Mouse (Mus musculus): ENCODE data around the gene Fam161a. TPM values are rescaled to one million over a fixed set of nuclear protein-coding genes. Genes with fewer than 3 reads are reported as not detected.

Fam161a gene
- polyA plus RNA-seq, 2 experiments: 0.93 to 1.4 TPM

DNA sequence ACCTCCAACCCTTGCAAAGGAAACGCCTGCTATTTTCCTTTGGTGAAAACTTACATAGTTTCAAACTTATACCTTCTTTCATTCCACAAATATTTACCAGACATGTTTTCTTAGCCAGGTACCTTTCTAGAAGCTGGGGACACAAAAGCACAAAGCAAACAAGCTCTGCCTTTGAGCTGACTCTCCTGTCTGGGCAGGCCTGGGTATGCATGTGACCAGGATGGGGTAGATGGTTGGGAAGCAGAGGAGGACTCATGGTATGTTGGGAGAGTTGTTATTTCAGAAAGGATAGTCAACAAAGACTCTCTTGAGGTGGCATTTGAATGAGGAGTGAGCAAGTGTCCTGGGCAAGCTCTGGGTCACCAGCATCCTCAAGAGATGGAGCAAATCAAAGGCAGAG lies 5.8 kb downstream of the Fam161a start:
- Histone ChIP-seq H3K4me1 (replicated peaks; ENCODE audit: control insufficient read depth in 2 of 2, insufficient read depth in 2 of 2, low read length in 1 of 2) (no peaks in the 10 kb centered on the region), H3K27me3 (ENCODE audit: control insufficient read depth, insufficient read depth, low read length) (no peaks in the 10 kb centered on the region), H3K9ac (replicated peaks) (no peak overlapping the region), H3K27ac (no peak overlapping the region), H3K4me3 (ENCODE audit: insufficient read depth in 1 of 2, low read depth in 2 of 2, low read length in 2 of 2) (no peak overlapping the region), H3K36me3 (replicated peaks; ENCODE audit: control insufficient read depth, insufficient read depth, low read depth) (no peaks in the 10 kb centered on the region), H3K4me2 (ENCODE audit: low read depth) (no peak overlapping the region), H3K9me3 (ENCODE audit: control insufficient read depth, low read length) (no peaks in the 10 kb centered on the region)
- no peak for TF ChIP-seq CTCF (IDR thresholded peaks at IDR 0.05; ENCODE audit: low read depth)
- no peak for TF ChIP-seq EP300 (IDR thresholded peaks at IDR 0.05; ENCODE audit: low read depth)
- ATAC-seq (ENCODE audit: insufficient read depth) (no peak), DNase-seq (ENCODE audit: low read depth in 3 of 3, low spot score in 3 of 3) (no peak)
- 45% methylated on average over 1 of the region's 1 CpGs for WGBS (ENCODE audit: insufficient replicate concordance)

DNA sequence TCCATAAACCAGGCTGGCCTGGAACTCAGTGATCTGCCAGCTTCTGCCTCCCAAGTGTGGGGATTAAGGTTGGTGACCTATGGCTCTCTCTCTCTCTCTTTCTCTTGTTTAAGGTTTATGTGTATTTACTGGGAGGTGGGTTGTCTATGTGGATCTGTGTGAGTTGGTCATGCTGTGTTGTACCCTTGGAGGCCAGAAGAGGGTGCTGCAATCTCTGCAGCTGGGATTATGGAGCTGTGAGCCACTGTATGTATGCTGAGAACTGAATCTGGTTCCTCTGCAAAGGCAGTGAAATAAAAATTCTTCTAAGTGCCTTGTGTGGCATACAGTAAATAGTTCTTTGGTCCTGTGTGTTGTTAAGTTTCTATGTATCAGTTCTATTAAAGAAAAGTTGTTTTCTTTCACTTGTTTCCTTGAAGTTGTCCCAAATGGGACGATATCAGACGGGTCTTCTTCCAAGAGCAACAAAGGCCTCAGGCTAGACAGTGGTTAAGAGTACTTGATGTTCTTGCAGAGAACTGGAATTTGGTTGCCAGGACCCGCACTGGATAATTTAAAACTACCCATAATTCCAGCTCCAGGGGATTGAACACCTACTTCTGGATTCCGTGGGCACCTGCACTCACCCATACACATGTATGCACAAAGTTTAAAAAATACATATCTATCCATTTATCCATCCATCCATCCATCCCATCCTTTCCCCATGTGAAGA lies 6.4 kb downstream of the Fam161a start:
- Histone ChIP-seq H3K9me3 (ENCODE audit: control insufficient read depth, low read length) (no peaks in the 10 kb centered on the region), H3K9ac (replicated peaks) (no peak overlapping the region), H3K27ac (no peak overlapping the region), H3K27me3 (ENCODE audit: control insufficient read depth, insufficient read depth, low read length) (no peaks in the 10 kb centered on the region), H3K36me3 (replicated peaks; ENCODE audit: control insufficient read depth, insufficient read depth, low read depth) (no peaks in the 10 kb centered on the region), H3K4me3 (ENCODE audit: insufficient read depth in 1 of 2, low read depth in 2 of 2, low read length in 2 of 2) (no peak overlapping the region), H3K4me2 (ENCODE audit: low read depth) (no peak overlapping the region), H3K4me1 (replicated peaks; ENCODE audit: control insufficient read depth in 2 of 2, insufficient read depth in 2 of 2, low read length in 1 of 2) (no peaks in the 10 kb centered on the region)
- DNase-seq (ENCODE audit: low read depth in 3 of 3, low spot score in 3 of 3) (no peak), ATAC-seq (ENCODE audit: insufficient read depth) (no peak)
- WGBS (ENCODE audit: insufficient replicate concordance): 77% methylated on average over 4 of the region's 4 CpGs
- peak; percentile 77 for TF ChIP-seq CTCF (IDR thresholded peaks at IDR 0.05; ENCODE audit: low read depth)
- TF ChIP-seq EP300 (IDR thresholded peaks at IDR 0.05; ENCODE audit: low read depth): no peak

DNA sequence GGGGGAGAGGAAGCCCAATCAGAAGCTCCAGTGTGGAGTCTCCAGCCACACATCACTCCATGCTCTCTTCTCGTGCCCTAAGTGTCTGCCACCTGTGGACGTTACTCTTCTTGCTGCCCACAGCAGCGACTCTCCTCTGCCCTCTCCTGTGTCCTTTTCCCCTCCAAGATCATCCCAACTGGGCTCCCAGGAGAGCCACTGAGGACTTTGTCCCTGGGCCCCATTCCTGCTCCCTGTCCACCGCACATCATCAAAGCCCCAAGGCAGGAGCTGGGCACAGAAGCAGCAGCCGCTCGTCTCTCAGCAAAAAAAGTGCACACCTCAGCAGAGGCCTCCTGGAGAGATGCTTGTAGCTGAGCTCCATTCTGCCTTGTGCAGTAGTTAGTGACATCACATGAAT lies 7.7 kb downstream of the Fam161a start:
- DNase-seq (ENCODE audit: low read depth in 3 of 3, low spot score in 3 of 3) (no peak), ATAC-seq (ENCODE audit: insufficient read depth) (no peak)
- Histone ChIP-seq H3K9me3 (ENCODE audit: control insufficient read depth, low read length) (no peaks in the 10 kb centered on the region), H3K4me2 (ENCODE audit: low read depth) (no peak overlapping the region), H3K4me1 (replicated peaks; ENCODE audit: control insufficient read depth in 2 of 2, insufficient read depth in 2 of 2, low read length in 1 of 2) (no peaks in the 10 kb centered on the region), H3K27ac (no peak overlapping the region), H3K9ac (replicated peaks) (no peak overlapping the region), H3K27me3 (ENCODE audit: control insufficient read depth, insufficient read depth, low read length) (no peaks in the 10 kb centered on the region), H3K4me3 (ENCODE audit: insufficient read depth in 1 of 2, low read depth in 2 of 2, low read length in 2 of 2) (no peak overlapping the region), H3K36me3 (replicated peaks; ENCODE audit: control insufficient read depth, insufficient read depth, low read depth) (no peaks in the 10 kb centered on the region)
- TF ChIP-seq EP300 (IDR thresholded peaks at IDR 0.05; ENCODE audit: low read depth) (no peak), CTCF (IDR thresholded peaks at IDR 0.05; ENCODE audit: low read depth) (no peak)
- 75% methylated on average over 6 of the region's 6 CpGs for WGBS (ENCODE audit: insufficient replicate concordance)

- H3K4me1 ChIP-seq (replicated peaks; ENCODE audit: control insufficient read depth in 2 of 2, insufficient read depth in 2 of 2, low read length in 1 of 2): no peaks in the 10 kb centered on the region
- H3K27ac ChIP-seq: no peak overlapping the region
- no peak overlapping the region for H3K4me2 ChIP-seq (ENCODE audit: low read depth)
- H3K9ac ChIP-seq (replicated peaks): no peak overlapping the region
- DNase-seq (ENCODE audit: low read depth in 3 of 3, low spot score in 3 of 3): no peak
- no peak for ATAC-seq (ENCODE audit: insufficient read depth)
- no peaks in the 10 kb centered on the region for H3K27me3 ChIP-seq (ENCODE audit: control insufficient read depth, insufficient read depth, low read length)
- 54% methylated on average over 4 of the region's 4 CpGs for WGBS (ENCODE audit: insufficient replicate concordance)
- TF ChIP-seq EP300 (IDR thresholded peaks at IDR 0.05; ENCODE audit: low read depth) (no peak), CTCF (IDR thresholded peaks at IDR 0.05; ENCODE audit: low read depth) (no peak)
- H3K9me3 ChIP-seq (ENCODE audit: control insufficient read depth, low read length): no peaks in the 10 kb centered on the region
- H3K36me3 ChIP-seq (replicated peaks; ENCODE audit: control insufficient read depth, insufficient read depth, low read depth): no peaks in the 10 kb centered on the region
- H3K4me3 ChIP-seq (ENCODE audit: insufficient read depth in 1 of 2, low read depth in 2 of 2, low read length in 2 of 2): no peak overlapping the region
Observed at GRCm38 (mm10) chr11:23017943-23018342, 10.6 kb downstream of the Fam161a start.

DNA sequence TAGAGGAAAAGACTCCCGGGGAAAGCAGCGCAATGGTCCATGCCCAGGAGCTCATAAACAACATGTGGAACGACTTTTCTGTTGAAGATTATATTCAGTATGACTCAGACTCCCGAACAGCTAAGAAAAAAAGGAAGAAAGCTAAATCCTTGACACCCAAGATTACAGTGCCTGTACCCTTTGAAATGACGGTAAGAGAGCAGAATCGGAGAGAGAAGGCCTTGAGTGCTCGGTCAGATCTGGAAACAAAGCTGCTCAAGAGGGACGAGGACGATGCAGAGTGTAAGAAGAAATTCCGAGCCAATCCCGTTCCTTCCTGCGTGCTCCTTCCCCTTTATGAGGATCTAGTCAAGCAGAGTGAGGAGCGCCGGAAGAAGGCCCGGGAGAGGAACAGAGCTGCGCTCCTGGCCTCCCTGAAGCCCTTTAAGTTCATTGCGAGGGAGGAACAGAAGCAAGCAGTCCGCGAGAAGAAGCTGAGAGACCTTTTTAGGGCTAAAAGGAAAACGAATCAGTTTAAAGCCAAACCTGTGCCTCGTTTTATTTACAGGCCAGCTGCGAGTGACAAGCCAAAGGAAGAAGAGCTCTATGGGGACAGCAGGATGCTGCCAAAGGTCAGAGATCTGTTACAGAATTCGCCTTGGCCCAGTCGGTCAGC lies 12.9 kb downstream of the Fam161a start:
- DNase-seq (ENCODE audit: low read depth in 3 of 3, low spot score in 3 of 3) (no peak), ATAC-seq (ENCODE audit: insufficient read depth) (no peak)
- H3K9ac ChIP-seq (replicated peaks): no peak overlapping the region
- H3K4me3 ChIP-seq (ENCODE audit: insufficient read depth in 1 of 2, low read depth in 2 of 2, low read length in 2 of 2): no peak overlapping the region
- H3K4me2 ChIP-seq (ENCODE audit: low read depth): no peak overlapping the region
- TF ChIP-seq CTCF (IDR thresholded peaks at IDR 0.05; ENCODE audit: low read depth): no peak
- TF ChIP-seq EP300 (IDR thresholded peaks at IDR 0.05; ENCODE audit: low read depth): no peak
- H3K9me3 ChIP-seq (ENCODE audit: control insufficient read depth, low read length): no peaks in the 10 kb centered on the region
- WGBS (ENCODE audit: insufficient replicate concordance): 70% methylated on average over 24 of the region's 24 CpGs
- H3K4me1 ChIP-seq (replicated peaks; ENCODE audit: control insufficient read depth in 2 of 2, insufficient read depth in 2 of 2, low read length in 1 of 2): no peaks in the 10 kb centered on the region
- no peaks in the 10 kb centered on the region for H3K27me3 ChIP-seq (ENCODE audit: control insufficient read depth, insufficient read depth, low read length)
- H3K36me3 ChIP-seq (replicated peaks; ENCODE audit: control insufficient read depth, insufficient read depth, low read depth): no peaks in the 10 kb centered on the region
- no peak overlapping the region for H3K27ac ChIP-seq
